Comparison of ENCODE assay signal across 12 mouse cellular contexts in the genomic region with DNA sequence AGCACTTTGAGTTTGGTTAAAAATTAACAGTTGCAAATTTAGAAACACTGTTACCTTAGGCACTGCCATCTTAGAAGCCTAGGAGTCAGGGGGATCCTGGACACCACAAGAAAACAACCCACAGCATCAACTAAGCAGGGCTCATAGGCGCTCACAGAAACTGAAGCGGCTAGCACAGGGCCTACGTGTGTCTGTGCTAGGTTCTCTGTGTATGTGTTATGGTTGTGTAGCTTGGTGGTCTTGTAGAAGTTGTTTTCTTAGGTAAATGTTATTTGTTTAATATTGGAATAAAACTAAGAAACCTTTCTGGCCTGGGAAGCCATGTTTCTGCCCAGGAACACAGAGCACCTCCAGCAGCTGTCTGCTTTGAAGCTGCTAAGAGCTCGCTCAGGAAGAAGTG. TPM values are rescaled to one million over a fixed set of nuclear protein-coding genes. Genes with fewer than 3 reads are reported as not detected.
DNase-seq lines count a peak whose midpoint lies in the region; ATAC-seq and TF ChIP-seq lines count a peak whose summit lies in the region.
"Had no signal": no experiment of that assay in that cellular context is flagged by ENCODE, and none has a peak within 500 bp of the region (broad histone marks: within the 10 kb centered on the region; RNA-seq: fewer than 3 reads in every experiment).

No protein-coding gene starts in this region.

- H3K36me3 ChIP-seq in kidney, embryonic 15.5 days: peaks cover 3% of the 10 kb centered on the region; the same call in 1 of the 2 replicates
- no peaks in the 10 kb centered on the region for H3K36me3 ChIP-seq in ES-Bruce4 (ENCODE audit: control insufficient read depth, insufficient read depth, low read length, poor library complexity, severe bottlenecking)
- no peaks in the 10 kb centered on the region for H3K36me3 ChIP-seq in intestine, postnatal 0 days (ENCODE audit: control insufficient read depth, insufficient read depth)
- H3K36me3 ChIP-seq in forebrain, embryonic 15.5 days: no peaks in the 10 kb centered on the region
- H3K36me3 ChIP-seq: midbrain, embryonic 15.5 days had no signal

- TF ChIP-seq EP300 in ES-Bruce4 (IDR thresholded peaks at IDR 0.05; ENCODE audit: insufficient read depth, low read depth, low read length): no peak

- DNase-seq in kidney, postnatal 36 days: no peak
- peak; percentile 79 for DNase-seq in A20 (ENCODE audit: low read depth, low spot score)
- no peak for DNase-seq in embryo, embryonic 9.5 days (ENCODE audit: extremely low spot score)

- H3K4me1 ChIP-seq in kidney, embryonic 15.5 days: peaks cover 34% of the 10 kb centered on the region
- no peaks in the 10 kb centered on the region for H3K4me1 ChIP-seq in ES-Bruce4 (ENCODE audit: control insufficient read depth, insufficient read depth, low read length)
- H3K4me1 ChIP-seq in intestine, postnatal 0 days (replicated peaks; ENCODE audit: control insufficient read depth, insufficient read depth, low read length): 0 out of 2 replicates have a peak, but pooled peaks cover 3% of the 10 kb centered on the region
- H3K4me1 ChIP-seq in forebrain, embryonic 15.5 days: peaks cover 26% of the 10 kb centered on the region

- 82% methylated on average over 4 of the region's 4 CpGs for WGBS in kidney, embryonic 15.5 days
- WGBS in intestine, postnatal 0 days: 82% methylated on average over 4 of the region's 4 CpGs
- 82% methylated on average over 4 of the region's 4 CpGs for WGBS in forebrain, embryonic 15.5 days

- H3K27me3 ChIP-seq in kidney, embryonic 15.5 days: no peaks in the 10 kb centered on the region
- H3K27me3 ChIP-seq in ES-Bruce4 (ENCODE audit: control insufficient read depth, insufficient read depth, low read length, poor library complexity, severe bottlenecking): no peaks in the 10 kb centered on the region
- no peaks in the 10 kb centered on the region for H3K27me3 ChIP-seq in intestine, postnatal 0 days (replicated peaks; ENCODE audit: control insufficient read depth, insufficient read depth, low read length)
- H3K27me3 ChIP-seq in forebrain, embryonic 15.5 days: no peaks in the 10 kb centered on the region
- H3K27me3 ChIP-seq: midbrain, embryonic 15.5 days had no signal

- H3K4me3 ChIP-seq in kidney, embryonic 15.5 days (replicated peaks): no peak overlapping the region
- no peak overlapping the region for H3K4me3 ChIP-seq in ES-Bruce4 (ENCODE audit: low read depth, low read length)
- no peak overlapping the region for H3K4me3 ChIP-seq in intestine, postnatal 0 days (ENCODE audit: low read depth, low read length)
- no peak overlapping the region for H3K4me3 ChIP-seq in forebrain, embryonic 15.5 days

- no peak for ATAC-seq in kidney, embryonic 15.5 days (replicated peaks; ENCODE audit: low FRiP score)
- no peak for ATAC-seq in intestine, postnatal 0 days
- ATAC-seq in forebrain, embryonic 15.5 days (replicated peaks): no peak

- TF ChIP-seq POLR2A in ES-Bruce4 (IDR thresholded peaks at IDR 0.05; ENCODE audit: insufficient read depth, low read length): no peak

- H3K9ac ChIP-seq in kidney, embryonic 15.5 days: no peak overlapping the region
- peak overlapping the region; percentile 40; the same call in 1 of the 2 replicates for H3K9ac ChIP-seq in ES-Bruce4 (ENCODE audit: low read depth, poor library complexity, severe bottlenecking)
- H3K9ac ChIP-seq in intestine, postnatal 0 days (ENCODE audit: low read depth, low read length): no peak overlapping the region
- H3K9ac ChIP-seq in forebrain, embryonic 15.5 days (replicated peaks): no peak overlapping the region
- H3K9ac ChIP-seq: hindbrain, embryonic 14.5 days; lung, embryonic 14.5 days; midbrain, embryonic 15.5 days had no signal

- H3K9me3 ChIP-seq in kidney, embryonic 15.5 days (replicated peaks): no peaks in the 10 kb centered on the region
- H3K9me3 ChIP-seq in ES-Bruce4 (replicated peaks; ENCODE audit: control insufficient read depth, insufficient read depth, low read length, poor library complexity, severe bottlenecking): no peaks in the 10 kb centered on the region
- H3K9me3 ChIP-seq in intestine, postnatal 0 days (ENCODE audit: control insufficient read depth): no peaks in the 10 kb centered on the region
- H3K9me3 ChIP-seq in forebrain, embryonic 15.5 days: no peaks in the 10 kb centered on the region
- H3K9me3 ChIP-seq: midbrain, embryonic 15.5 days had no signal

- TF ChIP-seq CTCF in ES-Bruce4 (IDR thresholded peaks at IDR 0.05; ENCODE audit: low read depth, low read length): no peak
- no peak for TF ChIP-seq CTCF in intestine, postnatal 0 days (IDR thresholded peaks at IDR 0.05; ENCODE audit: low read depth)

- 0 out of 2 replicates have a peak overlapping the region, but pooled peaks have one; percentile 80 for H3K4me2 ChIP-seq in kidney, embryonic 15.5 days
- H3K4me2 ChIP-seq in intestine, postnatal 0 days (replicated peaks; ENCODE audit: low read depth): peak overlapping the region; percentile 84
- H3K4me2 ChIP-seq in forebrain, embryonic 15.5 days (replicated peaks): no peak overlapping the region

- peak overlapping the region; percentile 41 for H3K27ac ChIP-seq in kidney, embryonic 15.5 days
- peak overlapping the region; percentile 57; the same call in 1 of the 2 replicates for H3K27ac ChIP-seq in ES-Bruce4 (ENCODE audit: insufficient read depth, low read length)
- H3K27ac ChIP-seq in intestine, postnatal 0 days (ENCODE audit: low read depth, low read length): no peak overlapping the region
- H3K27ac ChIP-seq in forebrain, embryonic 15.5 days (replicated peaks): no peak overlapping the region
- H3K27ac ChIP-seq: hindbrain, embryonic 14.5 days; left cerebral cortex, adult 2 months; midbrain, embryonic 15.5 days had no signal

RNA-seq across cellular contexts. Expression of gene Arl6ip5, which starts 0.7 kb away (rescaled TPM):
- 69.1 and 76.4 TPM in 2 replicates for polyA plus RNA-seq in kidney, embryonic 15.5 days (2015; fragmentation: Nextera tagmentation; extraction: Ambion mirVana)
- 51.2 and 58.0 TPM in 2 replicates for polyA plus RNA-seq in ES-Bruce4 (2011; ENCODE audit: insufficient read depth, insufficient read length, low read depth, missing spikeins)
- 71.4 and 73.4 TPM in 2 replicates for polyA plus RNA-seq in intestine, postnatal 0 days (2015; fragmentation: Nextera tagmentation; extraction: Ambion mirVana)
- 111 and 114 TPM in 2 replicates for polyA plus RNA-seq in forebrain, embryonic 15.5 days (2015; fragmentation: Nextera tagmentation; extraction: Ambion mirVana)

RNA-seq across cellular contexts. Expression of gene Uba3, which starts 4.3 kb away (rescaled TPM):
- 74.1 and 82.6 TPM in 2 replicates for polyA plus RNA-seq in kidney, embryonic 15.5 days (2015; fragmentation: Nextera tagmentation; extraction: Ambion mirVana)
- polyA plus RNA-seq in ES-Bruce4 (2011; ENCODE audit: insufficient read depth, insufficient read length, low read depth, missing spikeins): 125 and 136 TPM in 2 replicates
- polyA plus RNA-seq in intestine, postnatal 0 days (2015; fragmentation: Nextera tagmentation; extraction: Ambion mirVana): 28.4 and 28.5 TPM in 2 replicates
- 98.7 and 102 TPM in 2 replicates for polyA plus RNA-seq in forebrain, embryonic 15.5 days (2015; fragmentation: Nextera tagmentation; extraction: Ambion mirVana)

RNA-seq across cellular contexts. Expression of gene Tmf1, which starts 30.8 kb away (rescaled TPM):
- 34.7 and 39.5 TPM in 2 replicates for polyA plus RNA-seq in kidney, embryonic 15.5 days (2015; fragmentation: Nextera tagmentation; extraction: Ambion mirVana)
- polyA plus RNA-seq in ES-Bruce4 (2011; ENCODE audit: insufficient read depth, insufficient read length, low read depth, missing spikeins): 39.0 and 52.4 TPM in 2 replicates
- 42.1 and 46.0 TPM in 2 replicates for polyA plus RNA-seq in intestine, postnatal 0 days (2015; fragmentation: Nextera tagmentation; extraction: Ambion mirVana)
- polyA plus RNA-seq in forebrain, embryonic 15.5 days (2015; fragmentation: Nextera tagmentation; extraction: Ambion mirVana): 36.4 and 37.4 TPM in 2 replicates

RNA-seq across cellular contexts. Expression of gene Lmod3, which starts 42.8 kb away (rescaled TPM):
- polyA plus RNA-seq in kidney, embryonic 15.5 days (2015; fragmentation: Nextera tagmentation; extraction: Ambion mirVana): 0.79 and 1.3 TPM in 2 replicates
- not detected in 2 replicates for polyA plus RNA-seq in ES-Bruce4 (2011; ENCODE audit: insufficient read depth, insufficient read length, low read depth, missing spikeins)
- polyA plus RNA-seq in intestine, postnatal 0 days (2015; fragmentation: Nextera tagmentation; extraction: Ambion mirVana): 0.08 and 0.13 TPM in 2 replicates
- polyA plus RNA-seq in forebrain, embryonic 15.5 days (2015; fragmentation: Nextera tagmentation; extraction: Ambion mirVana): 0.08 TPM in 2 replicates
- polyA plus RNA-seq: frontal cortex, adult 2 months; hindbrain, embryonic 14.5 days; midbrain, embryonic 15.5 days had no signal

Comparison
In these comparisons a context has a peak if more than half of its experiments do, and no peak if none do; other contexts are left out.
1. H3K27ac ChIP-seq: peak in kidney, embryonic 15.5 days (single experiment) and ES-Bruce4 (single experiment); none in intestine, postnatal 0 days (single experiment) and forebrain, embryonic 15.5 days (single experiment).